Mouse (Mus musculus) Patski (cell line): Measurements from ENCODE around the gene Vangl1. TPM values are rescaled to one million over a fixed set of nuclear protein-coding genes. Genes with fewer than 3 reads are reported as not detected.

ENCODE experiments used
- ATAC-seq: fragments of 100-300 bp; one replicate; pipeline ENCODE4 v1.8.0; 2021
- CTCF ChIA-PET: fragments of 350-600 bp; sonication (Branson Sonifier 250); formaldehyde crosslinking; loops from one replicate; lab custom pipeline; 2022; ENCODE audit warnings: inconsistent platforms; lab: Charles Lee
- POLR2A ChIA-PET: fragments of 350-600 bp; sonication (Branson Sonifier 250); formaldehyde crosslinking; loops from one replicate; lab custom pipeline; 2022; ENCODE audit warnings: antibody characterized with exemption, inconsistent platforms; lab: Charles Lee
- DNase-seq: peaks from one replicate; pipeline ENCODE4 v3.0.0-alpha.2; 2011; ENCODE audit warnings: low read depth, low spot score
- H3K27me3 ChIP-seq: fragments of 371-371 bp; one replicate; pipeline ENCODE4 v1.5.1; 2021
- CTCF ChIP-seq: fragments of 100-300 bp; IDR thresholded peaks from one replicate; pipeline ENCODE4 v1.5.1; 2021
- in situ Hi-C: fragments of 300-500 bp; cut with MboI; formaldehyde crosslinking; loops from 3 replicates; pipeline ENCODE4 v1.11.1; 2018; ENCODE audit warnings: low pct_unique_long_range_greater_than_20kb, mixed read lengths
- polyA plus RNA-seq: library from polyadenylated mRNA; unstranded; gene quantifications from one replicate; pipeline ENCODE4 v1.2.3, GENCODE M21; 2021

Vangl1 gene
- polyA plus RNA-seq: 43.6 TPM

DNA sequence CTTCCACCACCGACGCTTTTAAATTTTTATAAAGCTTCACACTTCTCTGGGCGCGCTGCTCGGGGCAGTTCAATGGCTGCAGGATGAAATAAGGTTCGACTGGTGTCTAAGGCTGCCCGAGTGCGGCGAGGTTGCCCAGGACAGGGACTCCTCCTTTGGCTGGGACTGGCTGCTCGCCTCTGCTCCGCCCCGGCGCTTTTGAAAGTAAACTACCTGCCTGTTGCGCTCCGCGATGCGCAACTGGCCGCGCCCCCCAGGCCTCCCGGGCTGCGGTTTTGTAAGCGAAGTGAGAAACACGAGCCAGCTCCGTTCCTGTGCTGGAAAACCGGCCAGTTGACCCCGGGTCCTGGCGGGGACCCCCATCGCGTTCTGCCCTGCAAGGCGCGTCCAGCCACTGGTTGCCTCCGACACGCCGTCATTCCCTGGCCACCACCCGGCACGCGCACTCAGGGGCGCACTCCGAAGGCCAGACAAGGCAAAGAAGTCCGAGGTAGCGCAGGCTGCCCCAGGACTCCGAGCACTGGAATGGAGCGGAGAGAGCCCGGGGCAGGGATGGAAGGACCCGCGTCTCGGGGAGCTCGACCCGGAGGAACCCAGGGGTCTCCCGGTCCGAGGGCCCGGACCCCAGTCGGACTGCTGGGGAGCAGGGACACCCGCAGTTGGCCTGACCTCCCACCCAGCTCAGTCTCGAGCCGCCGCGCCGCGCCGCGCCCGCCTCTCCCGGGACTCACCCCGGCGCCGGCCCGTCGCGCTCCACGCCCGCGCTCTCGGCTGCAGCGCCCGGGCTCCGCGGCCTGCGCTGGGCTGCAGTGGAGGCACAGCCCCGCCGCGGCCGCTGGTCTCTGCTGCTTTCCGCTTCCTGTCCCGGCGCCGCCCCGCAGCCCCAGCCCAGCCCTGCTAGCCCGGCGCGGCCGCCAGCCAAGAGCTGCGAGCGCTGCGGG is at the start of gene Vangl1:
Vangl1 (minus strand) TSS at position 913 of the 941 bp plus-strand sequence.
- DNase-seq (peak; percentile 53), ATAC-seq (peak; percentile 90)
- in situ Hi-C loops: no loop called here
- CTCF ChIA-PET: interaction anchor here (1.1 kb wide), 2 partner anchors 11 to 82 kb away, joined by 4 read pairs; no protein-coding TSS in a partner anchor
- TF ChIP-seq CTCF: no peak
- POLR2A ChIA-PET: interaction anchor here (1.2 kb wide), 1 partner anchor 25 kb away, joined by 4 read pairs; no protein-coding TSS in a partner anchor
- no peaks in the 10 kb centered on the region for H3K27me3 ChIP-seq

DNA sequence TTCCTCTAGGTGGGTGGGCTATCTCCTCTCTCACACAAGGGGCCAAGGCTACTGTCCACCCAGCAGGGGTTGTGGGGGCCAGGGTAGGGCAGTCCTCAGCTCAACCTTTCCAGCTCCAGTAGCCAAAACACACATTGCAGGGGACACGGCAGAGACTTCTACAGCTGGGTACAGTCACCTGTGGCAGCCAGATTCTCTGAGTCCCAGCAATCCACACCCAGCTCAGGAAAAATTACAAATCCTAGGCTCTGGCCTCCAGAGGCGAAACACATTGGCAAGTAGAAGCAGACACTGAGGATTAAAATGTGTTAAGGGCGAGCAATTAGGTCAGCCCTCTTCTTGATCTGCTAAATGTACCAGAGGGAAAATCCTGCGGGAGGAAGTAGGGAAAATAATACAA is 49.1 kb upstream of the Vangl1 start:
- in situ Hi-C loops: loop anchor here (5.0 to 10.0 kb wide), 5 partner anchors 79 to 921 kb away; partner anchors contain the start of gene Bcas2
- CTCF ChIA-PET: interaction anchor here (1.0 kb wide), 2 partner anchors 434 to 439 kb away, joined by 3 read pairs; no protein-coding TSS in a partner anchor

GRCm38 (mm10) chr3:102252927-102253326 is 48.4 kb upstream of the Vangl1 start:
- DNase-seq (no peak), ATAC-seq (no peak)
- in situ Hi-C loops: loop anchor here (5.0 to 10.0 kb wide), 5 partner anchors 79 to 922 kb away; partner anchors contain the start of gene Bcas2
- ChIA-PET POLR2A (no interaction called here), CTCF (no interaction called here)
- no peaks in the 10 kb centered on the region for H3K27me3 ChIP-seq
- TF ChIP-seq CTCF: no peak

More for the DNA sequence above, 49.1 kb upstream of the Vangl1 start:
- H3K27me3 ChIP-seq: no peaks in the 10 kb centered on the region
- DNase-seq (no peak), ATAC-seq (no peak)
- no peak for TF ChIP-seq CTCF
- POLR2A ChIA-PET: no interaction called here

GRCm38 (mm10) chr3:102250873-102251272 is 46.4 kb upstream of the Vangl1 start:
- no peak for ATAC-seq
- in situ Hi-C loops: loop anchor here (5.0 to 10.0 kb wide), 5 partner anchors 81 to 924 kb away; partner anchors contain the start of gene Bcas2
- no peak for TF ChIP-seq CTCF
- no peaks in the 10 kb centered on the region for H3K27me3 ChIP-seq
- POLR2A ChIA-PET: no interaction called here
- DNase-seq: no peak
- CTCF ChIA-PET: interaction anchor here (1.4 to 2.3 kb wide), 4 partner anchors 343 to 553 kb away, joined by 3 to 16 read pairs (median 8); no protein-coding TSS in a partner anchor

GRCm38 (mm10) chr3:102249401-102249991 is 45.0 kb upstream of the Vangl1 start:
- ATAC-seq (no peak), DNase-seq (no peak)
- CTCF ChIA-PET: interaction anchor here (0.7 to 3.5 kb wide), 27 partner anchors 12 to 572 kb away, joined by 3 to 21 read pairs (median 4); partner anchors contain the start of gene Tspan2
- no peaks in the 10 kb centered on the region for H3K27me3 ChIP-seq
- in situ Hi-C loops: loop anchor here (10.0 kb wide), 1 partner anchor 345 kb away; no protein-coding TSS in a partner anchor
- peak; percentile 98 for TF ChIP-seq CTCF
- POLR2A ChIA-PET: interaction anchor here (0.9 kb wide), 1 partner anchor 307 kb away, joined by 3 read pairs; no protein-coding TSS in a partner anchor

- H3K27me3 ChIP-seq: no peaks in the 10 kb centered on the region
- no peak for TF ChIP-seq CTCF
- in situ Hi-C loops: loop anchor here (5.0 to 10.0 kb wide), 2 partner anchors 162 to 340 kb away; no protein-coding TSS in a partner anchor
- CTCF ChIA-PET: interaction anchor here (0.7 kb wide), 1 partner anchor 122 kb away, joined by 3 read pairs; no protein-coding TSS in a partner anchor
- ATAC-seq: no peak
- no peak for DNase-seq
- POLR2A ChIA-PET: interaction anchor here (0.7 kb wide), 1 partner anchor 34 kb away, joined by 3 read pairs; no protein-coding TSS in a partner anchor
These were observed 40.1 kb upstream of the Vangl1 start for GRCm38 (mm10) chr3:102244601-102245000.

- DNase-seq (peak; percentile 53), ATAC-seq (no peak)
- CTCF ChIA-PET: interaction anchor here (0.9 to 2.7 kb wide), 19 partner anchors 9 to 749 kb away, joined by 3 to 19 read pairs (median 4); partner anchors contain the start of gene Casq2
- no peaks in the 10 kb centered on the region for H3K27me3 ChIP-seq
- POLR2A ChIA-PET: interaction anchor here (2.7 kb wide), 1 partner anchor 161 kb away, joined by 10 read pairs; no protein-coding TSS in a partner anchor
- in situ Hi-C loops: loop anchor here (5.0 to 10.0 kb wide), 2 partner anchors 161 to 338 kb away; no protein-coding TSS in a partner anchor
- TF ChIP-seq CTCF: peak; percentile 79
These were observed 38.4 kb upstream of the Vangl1 start for GRCm38 (mm10) chr3:102242854-102243253.

GRCm38 (mm10) chr3:102231418-102232134 is 27.1 kb upstream of the Vangl1 start:
- TF ChIP-seq CTCF: no peak
- ATAC-seq (no peak), DNase-seq (no peak)
- CTCF ChIA-PET: no interaction called here
- in situ Hi-C loops: no loop called here
- POLR2A ChIA-PET: no interaction called here
- no peaks in the 10 kb centered on the region for H3K27me3 ChIP-seq

DNA sequence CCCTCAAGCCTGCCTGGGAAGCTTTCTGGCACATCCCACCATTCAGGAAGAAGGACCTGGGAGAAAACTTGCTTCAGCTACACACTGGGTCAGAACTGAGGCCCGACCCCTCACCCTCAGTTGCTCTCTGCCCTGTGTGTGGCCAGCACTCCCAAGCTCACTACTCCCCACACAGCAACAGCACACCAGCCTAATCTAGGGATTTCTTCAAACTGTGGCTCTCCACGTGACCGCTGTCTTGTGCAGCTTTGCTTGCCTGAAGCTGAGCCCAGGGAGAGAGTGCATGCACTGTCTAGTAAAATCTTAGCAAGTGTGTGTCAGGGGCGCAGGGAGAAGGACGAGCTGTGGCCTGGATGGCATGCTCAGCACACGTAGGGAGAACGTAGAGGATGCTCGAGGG is 18.3 kb upstream of the Vangl1 start:
- no peak for DNase-seq
- TF ChIP-seq CTCF: no peak

More for the DNA sequence above, 18.3 kb upstream of the Vangl1 start:
- ChIA-PET CTCF (no interaction called here), POLR2A (no interaction called here)
- H3K27me3 ChIP-seq: no peaks in the 10 kb centered on the region
- in situ Hi-C loops: no loop called here
- ATAC-seq: no peak
